Mouse (Mus musculus): ENCODE data around the gene Tbx4. TPM values are rescaled to one million over a fixed set of nuclear protein-coding genes. Genes with fewer than 3 reads are reported as not detected.

Gene Tbx4
- not detected for polyA plus RNA-seq (2015; fragmentation: Illumina TruSeq; extraction: RNeasy Lipid Tissue Mini Kit (QIAGEN cat#74804); ENCODE audit: insufficient read depth, low replicate concordance)

GRCm38 (mm10) chr11:85885665-85886428 is at the start of gene Tbx4:
Gene Tbx4 (plus strand): TSS chr11:85886422.

GRCm38 (mm10) chr11:85850233-85850632 is 36.0 kb upstream of the Tbx4 start, which contains the start of gene Gm11444:
Gene Gm11444 (minus strand): TSS chr11:85850333.

Other genes starting within 250 kb of the Tbx4 start
- 0.81 TPM for gene Tbx2, start 53.9 kb upstream of the Tbx4 start, polyA plus RNA-seq (2015; fragmentation: Illumina TruSeq; extraction: RNeasy Lipid Tissue Mini Kit (QIAGEN cat#74804); ENCODE audit: insufficient read depth, low replicate concordance)
- gene Gm11444, start 36.1 kb upstream of the Tbx4 start, polyA plus RNA-seq (2015; fragmentation: Illumina TruSeq; extraction: RNeasy Lipid Tissue Mini Kit (QIAGEN cat#74804); ENCODE audit: insufficient read depth, low replicate concordance): not detected